Mouse (Mus musculus) spleen, adult 2 months (tissue): ENCODE measurements around the gene Ugt1a7c.

Experiments
- CTCF ChIP-seq: fragments of 200-500 bp; IDR thresholded peaks from 2 replicates; pipeline ENCODE4 v1.5.1; 2011; ENCODE audit warnings: mild to moderate bottlenecking, inconsistent platforms; ENCODE audit not compliant: insufficient read depth, insufficient read length, insufficient replicate concordance; ENCODE audit errors: extremely low read depth
- POLR2A ChIP-seq: fragments of 200-500 bp; IDR thresholded peaks from 2 replicates; pipeline ENCODE4 v1.6.1; 2011; ENCODE audit warnings: low read depth, low read length, inconsistent platforms

DNA sequence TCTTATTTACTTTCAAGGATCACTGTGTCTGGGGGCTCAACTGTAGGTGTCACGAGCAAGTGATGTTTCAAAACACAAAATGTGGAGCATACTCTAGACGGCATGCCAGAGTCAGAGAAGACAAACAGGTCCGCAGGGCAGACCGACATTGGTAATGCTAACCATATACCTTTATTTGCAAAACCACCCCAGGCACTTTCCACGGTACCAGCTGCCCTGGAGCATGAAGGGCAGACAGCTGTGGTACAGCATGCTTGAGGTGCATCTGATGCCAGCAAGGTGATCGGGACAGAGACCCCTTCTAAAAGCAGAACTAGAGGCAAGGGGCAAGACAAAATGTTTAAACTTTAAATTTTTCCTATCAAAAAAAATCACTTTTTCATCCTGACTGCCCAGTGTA lies 168.1 kb downstream of the Ugt1a7c start:
- TF ChIP-seq CTCF: no peak
- TF ChIP-seq POLR2A: no peak
